Mouse (Mus musculus) hindlimb bud, embryonic 11.5 days (tissue): Measurements from ENCODE around the gene BC080695.
"Not testable (repeated sequence)": the region's sequence is repeated elsewhere in the genome, so short reads cannot be mapped to it uniquely, and the experiment has no call there.

Experiments
- DNase-seq: peaks from one replicate; pipeline ENCODE4 v3.0.0-alpha.2; 2012; ENCODE audit warnings: low read depth, low spot score; ENCODE audit errors: extremely low spot score

Gene BC080695

DNA sequence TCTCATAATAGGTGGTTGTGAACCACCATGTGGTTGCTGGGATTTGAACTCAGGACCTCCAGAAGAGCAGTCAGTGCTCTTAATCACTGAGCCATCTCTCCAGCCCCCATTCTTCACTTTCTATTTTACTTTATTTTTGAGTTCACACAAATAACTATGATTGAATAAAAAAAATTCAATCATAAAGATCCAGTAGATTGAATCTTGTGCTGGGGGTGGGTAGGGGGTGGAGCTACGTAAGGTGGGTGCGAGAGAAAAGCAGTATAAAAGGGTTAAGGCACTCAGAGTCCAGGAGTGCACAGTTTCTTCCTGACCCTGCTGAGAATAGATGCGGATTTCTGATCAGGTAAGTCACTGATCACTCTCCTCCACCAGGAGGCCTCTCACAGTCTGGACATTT, at the start of gene BC080695, which contains the start of gene Gm13057:
BC080695 (plus strand) TSS at position 301 of the 400 bp plus-strand sequence.
Gm13057 (plus strand) TSS at position 310 of the 400 bp plus-strand sequence.
- not testable (repeated sequence) for DNase-seq

GRCm38 (mm10) chr4:143511043-143511442, 40.5 kb upstream of the BC080695 start, which contains the start of gene Gm13043:
Gm13043 (plus strand) TSS chr4:143511343.
- no peak for DNase-seq

DNA sequence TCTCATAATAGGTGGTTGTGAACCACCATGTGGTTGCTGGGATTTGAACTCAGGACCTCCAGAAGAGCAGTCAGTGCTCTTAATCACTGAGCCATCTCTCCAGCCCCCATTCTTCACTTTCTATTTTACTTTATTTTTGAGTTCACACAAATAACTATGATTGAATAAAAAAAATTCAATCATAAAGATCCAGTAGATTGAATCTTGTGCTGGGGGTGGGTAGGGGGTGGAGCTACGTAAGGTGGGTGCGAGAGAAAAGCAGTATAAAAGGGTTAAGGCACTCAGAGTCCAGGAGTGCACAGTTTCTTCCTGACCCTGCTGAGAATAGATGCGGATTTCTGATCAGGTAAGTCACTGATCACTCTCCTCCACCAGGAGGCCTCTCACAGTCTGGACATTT, 15.8 kb upstream of the BC080695 start, which contains the start of gene Gm13040:
Gm13040 (plus strand) TSS at position 301 of the 400 bp plus-strand sequence.
- not testable (repeated sequence) for DNase-seq

DNA sequence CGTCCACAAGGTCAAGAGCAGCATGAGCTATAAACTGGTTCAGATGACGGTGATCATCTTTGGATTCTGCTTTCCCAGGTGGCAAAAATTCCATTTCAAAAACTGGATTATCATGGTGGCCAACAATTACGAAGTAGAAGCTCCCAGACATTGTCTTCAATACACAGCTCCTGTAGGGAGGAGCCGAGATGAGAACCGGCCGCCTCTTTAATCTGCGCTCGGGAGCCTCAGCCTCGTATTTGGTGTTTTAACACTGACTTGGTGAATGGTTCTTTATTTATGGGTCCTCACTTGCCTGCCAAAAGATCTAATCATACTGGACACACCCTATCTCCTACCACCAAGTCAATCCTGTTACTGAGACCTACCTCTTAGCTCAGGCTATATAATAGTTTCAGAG, 60.4 kb downstream of the BC080695 start:
- DNase-seq = not testable (repeated sequence)

DNA sequence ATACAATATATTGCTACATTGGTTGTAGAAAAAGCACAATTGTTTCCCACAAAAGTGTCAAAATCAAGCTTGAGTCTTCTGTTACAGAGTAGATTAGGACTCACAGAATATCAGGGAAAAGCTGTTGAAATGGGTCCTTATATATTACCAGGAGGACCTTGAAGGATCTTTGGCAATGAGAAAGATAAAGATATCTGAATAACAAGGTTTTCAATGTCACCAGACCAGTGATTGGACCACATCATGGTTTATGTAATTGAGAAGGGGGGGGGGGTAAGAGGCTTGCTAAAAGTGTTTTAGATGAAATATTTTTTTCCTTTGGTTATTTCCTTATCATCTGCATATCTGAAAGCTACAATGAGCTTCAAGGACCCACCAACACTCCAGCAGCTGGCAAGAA, 63.2 kb downstream of the BC080695 start, which contains the start of gene Gm13083:
Gm13083 (plus strand) TSS at position 301 of the 400 bp plus-strand sequence.
- DNase-seq = not testable (repeated sequence)

DNA sequence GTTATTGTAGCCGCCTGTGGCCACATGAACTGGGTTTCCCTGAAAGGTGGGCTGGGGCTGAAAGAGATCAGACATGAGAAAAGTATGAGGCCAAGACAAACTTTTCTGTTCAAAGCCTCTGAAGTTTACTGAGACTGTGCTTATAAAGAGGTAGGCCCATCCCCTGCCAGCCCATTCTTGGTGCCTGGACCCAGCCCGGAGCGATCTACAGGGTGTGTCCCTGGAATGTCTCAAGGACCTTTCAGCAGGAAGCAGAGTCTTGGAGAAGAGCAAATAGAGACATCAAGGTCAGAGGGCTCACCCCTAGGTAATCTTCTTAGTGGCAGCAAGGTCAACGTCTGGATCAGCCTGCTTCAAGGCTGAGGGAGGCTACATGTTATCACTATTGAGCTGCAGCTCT, 66.6 kb downstream of the BC080695 start:
- DNase-seq = not testable (repeated sequence)
